Mouse (Mus musculus): ENCODE data around the gene Ptprh. TPM values are rescaled to one million over a fixed set of nuclear protein-coding genes. Genes with fewer than 3 reads are reported as not detected.
A peak's percentile ranks its signal among the peaks of the same experiment; 100 is the strongest.
"Not testable (repeated sequence)": the region's sequence is repeated elsewhere in the genome, so short reads cannot be mapped to it uniquely, and the experiment has no call there.

Ptprh gene
- polyA plus RNA-seq, 1 experiment from 2014 or later = not detected

GRCm38 (mm10) chr7:4547221-4547641 is 56.6 kb downstream of the Ptprh start, which contains the start of gene Syt5:
Gene Syt5, minus strand, starts transcription at chr7:4547541.
- 6% methylated on average over 32 of the region's 33 CpGs for WGBS (ENCODE audit: missing documents)
- H3K79me2 ChIP-seq (ENCODE audit: inconsistent target) = no peaks in the 10 kb centered on the region
- H3K27ac ChIP-seq = no peak within 1 kb of the TSS
- no peak within 1 kb of the TSS for H3K4me3 ChIP-seq (ENCODE audit: inconsistent target)
- H3K36me3 ChIP-seq (ENCODE audit: inconsistent target) = no peaks in the 10 kb centered on the region

DNA sequence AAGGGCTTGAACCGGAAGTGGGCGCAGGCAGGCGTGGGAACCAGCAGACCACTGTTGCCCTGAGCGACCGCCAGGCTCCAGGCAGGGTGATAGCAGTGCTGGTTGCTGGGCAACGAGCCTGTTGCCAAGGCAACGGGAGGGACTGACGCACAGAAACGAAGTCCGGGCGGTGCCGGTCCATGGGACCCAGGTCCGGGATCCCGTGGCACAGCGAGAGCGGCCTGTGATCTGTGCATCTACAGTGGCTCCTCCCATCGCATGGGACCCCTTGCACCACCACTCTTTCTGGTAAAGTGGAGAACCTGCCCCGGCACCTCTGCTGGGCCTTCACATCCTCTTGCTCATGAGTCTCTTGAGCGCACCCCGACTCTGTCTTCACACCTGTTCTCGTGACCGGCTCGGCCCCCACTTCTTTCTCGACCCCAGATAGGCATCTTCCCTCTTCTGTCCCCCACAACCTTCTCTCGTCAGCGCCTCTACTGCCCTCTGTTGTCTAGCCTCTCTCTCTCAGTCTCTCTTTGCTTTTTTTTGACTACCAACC is 57.2 kb downstream of the Ptprh start:
- 4% methylated on average over 26 of the region's 26 CpGs for WGBS (ENCODE audit: missing documents)
- H3K4me3 ChIP-seq (ENCODE audit: inconsistent target) = no peak overlapping the region
- no peaks in the 10 kb centered on the region for H3K36me3 ChIP-seq (ENCODE audit: inconsistent target)
- H3K79me2 ChIP-seq (ENCODE audit: inconsistent target) = no peaks in the 10 kb centered on the region
- H3K27ac ChIP-seq = no peak overlapping the region

DNA sequence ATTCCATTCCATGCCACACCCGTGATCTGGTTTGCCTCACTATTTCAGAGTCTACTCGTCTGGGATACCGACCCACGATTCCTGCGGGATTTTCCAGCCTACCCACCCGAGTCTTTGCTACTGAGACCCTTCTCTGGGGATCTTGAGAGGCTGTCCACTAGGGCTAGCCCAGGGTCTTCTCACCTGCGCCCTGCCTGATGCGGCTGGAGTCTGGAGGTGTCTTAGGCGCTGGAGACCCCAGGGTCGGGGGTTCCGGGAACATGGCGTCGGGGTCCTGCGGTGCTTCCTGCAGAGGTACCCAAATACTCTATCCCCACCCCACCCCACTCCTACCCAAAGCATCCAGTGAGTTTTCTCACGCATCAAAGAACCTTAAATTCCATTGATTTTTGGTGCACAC is 57.8 kb downstream of the Ptprh start:
- 81% methylated on average over 15 of the region's 15 CpGs for WGBS (ENCODE audit: missing documents)
- Histone ChIP-seq H3K36me3 (ENCODE audit: inconsistent target) (no peaks in the 10 kb centered on the region), H3K79me2 (ENCODE audit: inconsistent target) (no peaks in the 10 kb centered on the region), H3K4me3 (ENCODE audit: inconsistent target) (no peak overlapping the region), H3K27ac (no peak overlapping the region)

- WGBS (ENCODE audit: missing documents) = 55% methylated on average over 17 of the region's 17 CpGs
- H3K27ac ChIP-seq = no peak overlapping the region
- H3K79me2 ChIP-seq (ENCODE audit: inconsistent target) = no peaks in the 10 kb centered on the region
- H3K36me3 ChIP-seq (ENCODE audit: inconsistent target) = no peaks in the 10 kb centered on the region
- H3K4me3 ChIP-seq (ENCODE audit: inconsistent target) = no peak overlapping the region
These were observed 61.8 kb downstream of the Ptprh start for GRCm38 (mm10) chr7:4542013-4542412.

GRCm38 (mm10) chr7:4541344-4541743 is 62.5 kb downstream of the Ptprh start:
- 82% methylated on average over 5 of the region's 5 CpGs for WGBS (ENCODE audit: missing documents)
- Histone ChIP-seq H3K4me3 (ENCODE audit: inconsistent target) (no peak overlapping the region), H3K79me2 (ENCODE audit: inconsistent target) (no peaks in the 10 kb centered on the region), H3K27ac (no peak overlapping the region), H3K36me3 (ENCODE audit: inconsistent target) (no peaks in the 10 kb centered on the region)

DNA sequence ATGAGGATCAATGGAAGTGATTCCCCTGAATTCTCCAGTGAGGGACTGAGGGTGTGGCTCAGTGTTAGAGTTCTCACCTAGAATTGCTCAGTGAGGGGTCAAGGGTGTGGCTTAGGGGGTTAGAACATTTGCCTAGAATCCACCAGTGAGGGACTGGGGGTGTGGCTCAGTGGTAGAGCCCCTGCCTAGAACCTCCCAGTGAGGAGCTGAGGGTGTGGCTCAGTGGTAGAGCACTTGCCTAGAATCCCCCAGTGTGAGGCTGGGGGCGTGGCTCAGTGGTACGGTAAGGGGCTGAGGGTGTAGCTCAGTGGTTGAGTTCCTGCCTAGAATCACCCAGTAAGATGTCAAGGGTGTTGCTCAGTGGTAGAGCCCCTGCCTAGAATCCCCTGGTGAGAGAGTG is 64.8 kb downstream of the Ptprh start:
- no peaks in the 10 kb centered on the region for H3K36me3 ChIP-seq (ENCODE audit: inconsistent target)
- no peak overlapping the region for H3K27ac ChIP-seq
- H3K4me3 ChIP-seq (ENCODE audit: inconsistent target) = no peak overlapping the region
- WGBS (ENCODE audit: missing documents) = 91% methylated on average over 2 of the region's 2 CpGs
- no peaks in the 10 kb centered on the region for H3K79me2 ChIP-seq (ENCODE audit: inconsistent target)

DNA sequence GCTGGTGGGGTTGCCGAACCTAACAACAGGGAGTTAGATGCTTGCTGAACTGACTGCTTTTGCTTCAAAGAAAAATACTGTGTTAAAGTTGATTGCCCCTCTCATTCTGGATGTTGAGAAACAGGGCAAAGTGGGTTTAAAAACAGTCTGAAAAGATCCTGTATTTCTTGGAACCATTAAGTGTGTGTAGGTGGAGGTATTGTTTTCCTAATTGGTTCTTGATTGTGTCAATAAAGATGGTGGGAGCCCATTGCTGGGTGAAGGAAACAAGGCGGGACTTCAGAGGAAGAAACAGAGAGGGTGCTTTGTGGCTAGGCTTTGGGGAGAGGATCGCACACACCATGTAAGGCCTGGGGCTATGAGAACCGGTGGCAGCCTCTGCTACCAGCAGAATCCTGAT is 66.7 kb downstream of the Ptprh start:
- no peak overlapping the region for H3K27ac ChIP-seq
- H3K4me3 ChIP-seq (ENCODE audit: inconsistent target) = no peak overlapping the region
- H3K36me3 ChIP-seq (ENCODE audit: inconsistent target) = no peaks in the 10 kb centered on the region
- 58% methylated on average over 4 of the region's 4 CpGs for WGBS (ENCODE audit: missing documents)
- H3K79me2 ChIP-seq (ENCODE audit: inconsistent target) = no peaks in the 10 kb centered on the region

DNA sequence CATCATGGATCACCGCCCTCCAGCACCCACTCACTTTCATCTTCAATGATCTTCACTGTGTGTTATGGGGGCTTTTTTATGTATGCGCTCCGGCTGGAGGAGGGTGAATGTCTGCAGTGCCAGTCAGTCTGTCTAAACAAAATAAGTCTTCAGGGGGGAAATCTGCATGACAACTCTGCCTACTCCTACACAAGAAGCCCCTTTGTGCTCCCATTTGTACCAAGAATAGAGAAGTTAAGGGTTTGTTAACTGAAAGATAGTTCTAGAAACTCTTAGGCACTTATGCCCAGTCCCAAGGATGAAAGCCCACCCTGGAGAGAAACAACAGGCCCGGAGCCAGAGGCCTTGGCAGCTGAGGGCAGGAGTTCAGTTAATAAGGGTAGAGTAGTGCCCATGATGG is 67.5 kb downstream of the Ptprh start:
- 96% methylated on average over 4 of the region's 4 CpGs for WGBS (ENCODE audit: missing documents)
- Histone ChIP-seq H3K27ac (no peak overlapping the region), H3K79me2 (ENCODE audit: inconsistent target) (no peaks in the 10 kb centered on the region), H3K4me3 (ENCODE audit: inconsistent target) (no peak overlapping the region), H3K36me3 (ENCODE audit: inconsistent target) (no peaks in the 10 kb centered on the region)

GRCm38 (mm10) chr7:4532005-4532729 is 71.7 kb downstream of the Ptprh start, which contains the start of gene Dnaaf3:
Gene Dnaaf3, minus strand, starts transcription at chr7:4532453.
- WGBS (ENCODE audit: missing documents) = 9% methylated on average over 28 of the region's 28 CpGs

GRCm38 (mm10) chr7:4530166-4530565 is 73.7 kb downstream of the Ptprh start:
- WGBS (ENCODE audit: missing documents) = 100% methylated on average over 4 of the region's 8 CpGs
- H3K27ac ChIP-seq; H3K4me3 ChIP-seq (ENCODE audit: inconsistent target); H3K36me3 ChIP-seq (ENCODE audit: inconsistent target); H3K79me2 ChIP-seq (ENCODE audit: inconsistent target): not testable (repeated sequence)

More at GRCm38 (mm10) chr7:4532005-4532729, 71.7 kb downstream of the Ptprh start, which contains the start of gene Dnaaf3:
- no peaks in the 10 kb centered on the region for H3K79me2 ChIP-seq (ENCODE audit: inconsistent target)
- H3K27ac ChIP-seq = no peak within 1 kb of the TSS
- no peaks in the 10 kb centered on the region for H3K36me3 ChIP-seq (ENCODE audit: inconsistent target)
- no peak within 1 kb of the TSS; the same call in 1 of the 2 replicates for H3K4me3 ChIP-seq (ENCODE audit: inconsistent target)

DNA sequence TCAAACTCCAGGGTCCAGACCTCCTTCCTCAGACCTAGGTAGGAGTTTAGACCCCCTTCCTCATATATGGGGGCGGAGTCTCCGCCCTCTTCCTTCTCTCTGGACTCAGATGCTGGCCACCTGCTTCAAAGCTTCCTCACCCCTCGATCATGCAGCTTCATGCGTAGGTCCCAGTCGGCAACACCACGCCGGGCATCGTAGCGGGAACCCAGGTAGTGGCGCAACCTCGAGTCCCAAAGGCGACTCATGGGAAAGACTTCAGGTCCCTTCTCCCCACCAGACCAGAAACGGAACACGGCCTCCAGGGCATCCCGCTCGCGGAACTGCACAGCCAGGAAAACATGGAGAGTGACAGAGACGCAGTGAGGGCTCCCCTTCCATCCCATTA is 76.5 kb downstream of the Ptprh start:
- H3K79me2 ChIP-seq (ENCODE audit: inconsistent target) = no peaks in the 10 kb centered on the region
- H3K36me3 ChIP-seq (ENCODE audit: inconsistent target) = no peaks in the 10 kb centered on the region
- H3K27ac ChIP-seq = no peak overlapping the region
- H3K4me3 ChIP-seq (ENCODE audit: inconsistent target) = peak overlapping the region; percentile 41
- WGBS (ENCODE audit: missing documents) = 77% methylated on average over 15 of the region's 18 CpGs

DNA sequence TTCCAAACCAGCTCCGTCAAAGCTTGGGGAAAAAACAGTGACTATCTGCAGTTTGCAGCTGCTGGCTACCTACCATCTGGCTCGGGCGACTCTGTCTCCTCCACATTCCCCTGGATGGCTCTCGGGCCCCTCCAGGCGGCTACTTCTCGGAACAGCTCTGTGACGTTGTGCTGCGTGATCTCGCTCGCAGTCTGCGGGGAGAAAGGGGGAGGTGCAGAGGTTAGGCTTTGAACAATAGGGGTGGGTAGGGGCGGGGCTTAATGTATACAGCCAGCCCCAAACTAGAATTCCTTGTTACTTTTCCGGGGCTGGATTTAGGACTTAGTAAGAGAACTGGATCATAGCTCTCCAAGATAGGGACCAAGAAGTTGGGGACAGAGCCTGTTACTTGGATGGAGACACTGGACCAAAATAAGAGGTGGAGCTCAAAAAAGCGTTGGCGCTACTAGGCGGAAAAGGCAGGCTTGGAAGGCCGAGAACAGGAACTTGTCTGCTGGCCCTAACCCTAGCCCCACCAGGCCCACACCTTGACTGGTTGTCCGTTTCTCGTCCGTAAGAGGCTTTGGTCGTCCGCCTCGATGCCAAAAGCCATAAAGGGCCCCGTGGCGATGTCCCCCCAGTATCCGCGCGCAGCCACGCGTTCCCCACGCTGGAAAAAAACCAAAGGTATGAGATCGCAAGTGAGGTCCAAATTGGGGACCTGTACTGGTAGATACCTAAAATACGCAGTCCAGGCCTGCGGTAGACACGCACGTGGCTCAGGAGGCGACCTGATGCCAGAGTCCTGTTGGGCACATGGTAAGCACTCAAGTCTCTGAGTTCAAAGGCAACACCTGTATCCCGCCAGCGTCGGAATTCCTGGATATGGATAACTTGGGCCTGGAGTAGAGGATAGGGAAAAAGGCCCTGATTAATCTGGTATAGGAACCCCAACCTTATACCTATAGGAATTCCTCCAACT is 77.2 kb downstream of the Ptprh start:
- no peaks in the 10 kb centered on the region for H3K36me3 ChIP-seq (ENCODE audit: inconsistent target)
- WGBS (ENCODE audit: missing documents) = 24% methylated on average over 37 of the region's 40 CpGs
- H3K79me2 ChIP-seq (ENCODE audit: inconsistent target) = no peaks in the 10 kb centered on the region
- peak overlapping the region; percentile 41 for H3K4me3 ChIP-seq (ENCODE audit: inconsistent target)
- peak overlapping the region; percentile 59 for H3K27ac ChIP-seq

DNA sequence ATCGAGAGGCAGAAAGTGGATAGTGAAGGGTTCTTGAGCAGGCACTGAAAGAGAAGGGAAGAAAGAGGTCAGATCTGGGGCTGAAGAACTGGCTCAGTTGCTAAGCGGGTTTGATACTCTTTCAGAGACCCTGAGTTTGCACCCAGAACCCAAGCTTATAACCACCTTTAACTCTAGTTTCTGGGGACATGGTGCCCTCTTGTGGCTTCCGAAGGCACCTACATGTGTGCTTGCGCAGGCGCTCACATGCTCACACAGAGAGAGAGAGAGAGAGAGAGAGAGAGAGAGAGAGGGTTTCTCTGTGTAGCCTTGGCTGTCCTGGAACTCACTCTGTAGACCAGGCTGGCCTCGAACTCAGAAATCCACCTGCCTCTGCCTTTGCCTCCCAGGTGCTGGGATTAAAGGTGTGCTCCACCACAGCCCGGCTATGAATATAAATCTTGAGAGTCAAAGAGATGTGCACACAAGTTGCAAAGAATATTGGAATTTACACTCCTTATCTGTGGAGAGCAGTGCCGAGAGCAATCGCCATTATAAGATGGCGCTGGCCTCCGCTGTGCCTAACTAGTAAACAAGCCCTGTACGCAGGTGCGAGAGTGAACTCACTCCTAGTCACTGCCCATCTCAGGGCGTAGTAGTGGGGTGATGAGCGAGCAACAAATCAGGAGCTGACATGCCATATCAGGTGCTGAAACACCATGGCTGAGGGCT is 79.5 kb downstream of the Ptprh start, which contains the start of gene Tnni3:
Tnni3 (minus strand) TSS at position 18 of the 711 bp plus-strand sequence.
- H3K4me3 ChIP-seq (ENCODE audit: inconsistent target); H3K79me2 ChIP-seq (ENCODE audit: inconsistent target); H3K27ac ChIP-seq; H3K36me3 ChIP-seq (ENCODE audit: inconsistent target): not testable (repeated sequence)
- 55% methylated on average over 10 of the region's 15 CpGs for WGBS (ENCODE audit: missing documents)
